Comparison of ENCODE assay signal across 28 mouse cellular contexts in genomic region chr2:44973828-44974227, GRCm38 (mm10). TPM values are rescaled to one million over a fixed set of nuclear protein-coding genes. Genes with fewer than 3 reads are reported as not detected.
A peak's percentile ranks its signal among the peaks of the same experiment; 100 is the strongest.
DNase-seq lines count a peak whose midpoint lies in the region; ATAC-seq lines count a peak whose summit lies in the region.
"Had no signal": no experiment of that assay in that cellular context is flagged by ENCODE, and none has a peak within 500 bp of the region (broad histone marks: within the 10 kb centered on the region; RNA-seq: fewer than 3 reads in every experiment).

No protein-coding gene starts in this region.

- no peak overlapping the region for H3K4me3 ChIP-seq in midbrain, embryonic 11.5 days (ENCODE audit: low read depth, low read length)
- H3K4me3 ChIP-seq in midbrain, embryonic 13.5 days (replicated peaks) = no peak overlapping the region
- no peak overlapping the region for H3K4me3 ChIP-seq in liver, embryonic 12.5 days
- H3K4me3 ChIP-seq: hindbrain, embryonic 10.5 days; kidney, embryonic 15.5 days; layer of hippocampus, adult 2 months; left cerebral cortex, adult 2 months; limb, embryonic 12.5 days; midbrain, embryonic 12.5 days had no signal

- DNase-seq in midbrain, embryonic 11.5 days (ENCODE audit: low spot score, missing footprints) = peak; percentile 4
- DNase-seq in c-Kit-positive CD71-positive TER-119-positive erythroid progenitor cells, embryonic 14.5 days (ENCODE audit: low spot score) = peak; percentile 42
- no peak for DNase-seq in kidney, postnatal 10 days
- DNase-seq in spleen, postnatal 14 days (ENCODE audit: low spot score in 2 of 2) = no peak
- DNase-seq: B cell, adult 2 months; cerebellum, adult 11 months; cerebellum, adult 9-10 months; cerebellum, postnatal 36 days; heart, postnatal 14 days; kidney, adult 18-20 months; kidney, postnatal 36 days; lung, adult 18-20 months; lung, postnatal 14 days; right cerebral cortex, postnatal 4 days; thymus, adult 2 months; thymus, postnatal 36 days had no signal

- H3K4me2 ChIP-seq in midbrain, embryonic 11.5 days = no peak overlapping the region
- no peak overlapping the region for H3K4me2 ChIP-seq in midbrain, embryonic 13.5 days (replicated peaks)
- peak overlapping the region; percentile 6; the same call in 1 of the 2 replicates for H3K4me2 ChIP-seq in liver, embryonic 12.5 days
- H3K4me2 ChIP-seq: kidney, embryonic 15.5 days; limb, embryonic 12.5 days; midbrain, embryonic 12.5 days had no signal

- no peak overlapping the region for H3K27ac ChIP-seq in midbrain, embryonic 11.5 days (ENCODE audit: low read depth, low read length)
- H3K27ac ChIP-seq in midbrain, embryonic 13.5 days = no peak overlapping the region
- H3K27ac ChIP-seq in liver, embryonic 12.5 days = no peak overlapping the region
- H3K27ac ChIP-seq: hindbrain, embryonic 10.5 days; kidney, embryonic 15.5 days; layer of hippocampus, adult 2 months; left cerebral cortex, adult 2 months; limb, embryonic 12.5 days; midbrain, embryonic 12.5 days had no signal

- WGBS in midbrain, embryonic 11.5 days = 89% methylated on average over 6 of the region's 6 CpGs
- WGBS in midbrain, embryonic 13.5 days = 91% methylated on average over 6 of the region's 6 CpGs
- 37% methylated on average over 6 of the region's 6 CpGs for WGBS in liver, embryonic 12.5 days (ENCODE audit: insufficient replicate concordance)

- H3K9me3 ChIP-seq in midbrain, embryonic 11.5 days (ENCODE audit: control insufficient read depth, low read length) = peaks cover 5% of the 10 kb centered on the region; the same call in 1 of the 2 replicates
- H3K9me3 ChIP-seq in midbrain, embryonic 13.5 days = no peaks in the 10 kb centered on the region
- no peaks in the 10 kb centered on the region for H3K9me3 ChIP-seq in liver, embryonic 12.5 days (replicated peaks)
- H3K9me3 ChIP-seq: hindbrain, embryonic 10.5 days; kidney, embryonic 15.5 days; limb, embryonic 12.5 days; midbrain, embryonic 12.5 days had no signal

- H3K36me3 ChIP-seq in midbrain, embryonic 11.5 days (ENCODE audit: control insufficient read depth, insufficient read depth, low read length) = no peaks in the 10 kb centered on the region
- H3K36me3 ChIP-seq in midbrain, embryonic 13.5 days = no peaks in the 10 kb centered on the region
- no peaks in the 10 kb centered on the region for H3K36me3 ChIP-seq in liver, embryonic 12.5 days
- H3K36me3 ChIP-seq: hindbrain, embryonic 10.5 days; kidney, embryonic 15.5 days; limb, embryonic 12.5 days; midbrain, embryonic 12.5 days had no signal

- H3K9ac ChIP-seq in midbrain, embryonic 11.5 days (ENCODE audit: low read length) = no peak overlapping the region
- H3K9ac ChIP-seq in midbrain, embryonic 13.5 days (replicated peaks) = no peak overlapping the region
- no peak overlapping the region for H3K9ac ChIP-seq in liver, embryonic 12.5 days
- H3K9ac ChIP-seq: kidney, embryonic 15.5 days; limb, embryonic 12.5 days; midbrain, embryonic 12.5 days had no signal

- no peaks in the 10 kb centered on the region for H3K27me3 ChIP-seq in midbrain, embryonic 11.5 days (ENCODE audit: control insufficient read depth, insufficient read depth, low read length)
- H3K27me3 ChIP-seq in midbrain, embryonic 13.5 days = 0 out of 2 replicates have a peak, but pooled peaks cover 3% of the 10 kb centered on the region
- H3K27me3 ChIP-seq in liver, embryonic 12.5 days (replicated peaks) = peaks cover under 1% of the 10 kb centered on the region; the same call in 1 of the 2 replicates
- H3K27me3 ChIP-seq: kidney, embryonic 15.5 days; midbrain, embryonic 12.5 days had no signal

- no peak for ATAC-seq in midbrain, embryonic 11.5 days (ENCODE audit: low FRiP score)
- ATAC-seq in midbrain, embryonic 13.5 days = no peak
- peak; percentile 63; the same call in 1 of the 2 replicates for ATAC-seq in liver, embryonic 12.5 days
- ATAC-seq in megakaryocyte progenitor cell, adult 5-6 weeks (replicated peaks; ENCODE audit: poor library complexity) = peak; percentile 32
- ATAC-seq: activated CD4-positive, CD25-positive, alpha-beta regulatory T cell, adult 4 months; forebrain, embryonic 14.5 days; hindbrain, embryonic 16.5 days had no signal

- no peaks in the 10 kb centered on the region for H3K4me1 ChIP-seq in midbrain, embryonic 11.5 days (ENCODE audit: control insufficient read depth, insufficient read depth, low read length)
- H3K4me1 ChIP-seq in midbrain, embryonic 13.5 days (replicated peaks) = peaks cover 5% of the 10 kb centered on the region
- peaks cover 48% of the 10 kb centered on the region for H3K4me1 ChIP-seq in liver, embryonic 12.5 days
- H3K4me1 ChIP-seq: midbrain, embryonic 12.5 days had no signal

RNA-seq across cellular contexts. Expression of gene Gtdc1, which starts 46.4 kb away (rescaled TPM):
- polyA plus RNA-seq in midbrain, embryonic 11.5 days (2014; fragmentation: Nextera tagmentation; extraction: Ambion mirVana) = 13.4 and 15.8 TPM in 2 replicates
- polyA plus RNA-seq in midbrain, embryonic 13.5 days (2015; fragmentation: Nextera tagmentation; extraction: Ambion mirVana) = 19.5 and 19.7 TPM in 2 replicates
- polyA plus RNA-seq in liver, embryonic 12.5 days (2016; fragmentation: Nextera tagmentation; extraction: Ambion mirVana) = 5.6 and 6.3 TPM in 2 replicates
- total RNA-seq in megakaryocyte progenitor cell, adult 5-6 weeks (2015) = 15.5 and 18.6 TPM in 2 replicates
- total RNA-seq in megakaryocyte progenitor cell, adult 5-6 weeks (2017) = 16.9 and 22.2 TPM in 2 replicates

Comparison
In these comparisons a context has a peak if more than half of its experiments do, and no peak if none do; other contexts are left out.
1. ATAC-seq: peak in liver, embryonic 12.5 days (single experiment) and megakaryocyte progenitor cell, adult 5-6 weeks (single experiment); none in midbrain, embryonic 11.5 days (single experiment) and midbrain, embryonic 13.5 days (single experiment).
2. DNase-seq: peak in midbrain, embryonic 11.5 days (single experiment) and c-Kit-positive CD71-positive TER-119-positive erythroid progenitor cells, embryonic 14.5 days (single experiment); none in kidney, postnatal 10 days (single experiment) and spleen, postnatal 14 days (0 of 2).